Mouse (Mus musculus) lung, postnatal 0 days (tissue): ENCODE data around the gene Cdk17.

Experiments
- CTCF ChIP-seq: IDR thresholded peaks from 2 replicates; pipeline ENCODE4 v1.5.1; 2016; ENCODE audit warnings: antibody characterized with exemption, mild to moderate bottlenecking
- EP300 ChIP-seq: IDR thresholded peaks from 2 replicates; pipeline ENCODE4 v1.6.1; 2016; ENCODE audit warnings: antibody characterized with exemption, mild to moderate bottlenecking, control low read depth

DNA sequence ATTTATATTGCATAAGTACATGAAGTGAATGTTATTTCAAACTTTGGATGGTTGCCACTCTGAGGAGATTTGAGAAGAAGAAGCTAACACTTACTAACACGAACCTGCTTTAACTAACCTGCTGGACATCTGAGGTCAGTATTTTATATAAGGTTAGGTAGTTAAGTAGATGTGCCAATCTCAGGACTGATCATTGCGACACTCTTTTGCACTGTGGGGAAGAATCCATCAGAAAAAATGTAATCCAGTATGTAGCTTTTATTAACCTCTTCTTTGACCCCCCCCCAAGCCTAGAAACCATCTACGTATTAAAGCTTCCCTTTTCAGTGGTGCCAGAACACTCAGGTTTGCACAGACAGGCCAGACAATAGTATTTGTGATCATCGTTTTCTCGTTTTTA lies 8.0 kb upstream of the Cdk17 start:
- no peak for TF ChIP-seq CTCF
- TF ChIP-seq EP300, result no peak
